Mouse (Mus musculus): ENCODE measurements around the gene Gm36176. TPM values are rescaled to one million over a fixed set of nuclear protein-coding genes. Genes with fewer than 3 reads are reported as not detected.

The Gm36176 gene
- not detected in 2 replicates for polyA plus RNA-seq (2021; fragmentation: Nextera tagmentation)
- long read RNA-seq, experiment 1, result 0 reads
- long read RNA-seq, experiment 2, result 0 reads

DNA sequence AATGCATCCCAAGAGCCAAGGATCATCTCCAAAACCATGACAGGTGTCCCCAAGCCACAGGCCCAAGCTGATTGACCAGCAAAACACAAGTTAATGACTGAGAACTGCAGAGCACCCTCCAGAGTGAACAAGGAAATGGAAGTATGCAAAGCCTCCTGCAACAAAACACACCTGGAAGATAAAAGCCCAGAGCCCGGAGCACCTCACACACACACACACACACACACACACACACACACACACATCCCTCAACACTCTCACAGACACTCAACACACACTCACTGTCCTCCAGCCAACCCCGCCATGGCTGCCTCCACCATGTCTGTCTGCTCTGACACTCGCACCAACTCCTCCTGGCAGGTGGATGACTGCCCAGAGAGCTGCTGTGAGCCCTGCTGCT, at the start of gene Gm36176:
TSS of gene Gm36176 (plus strand) at position 301 of the 400 bp plus-strand sequence.

DNA sequence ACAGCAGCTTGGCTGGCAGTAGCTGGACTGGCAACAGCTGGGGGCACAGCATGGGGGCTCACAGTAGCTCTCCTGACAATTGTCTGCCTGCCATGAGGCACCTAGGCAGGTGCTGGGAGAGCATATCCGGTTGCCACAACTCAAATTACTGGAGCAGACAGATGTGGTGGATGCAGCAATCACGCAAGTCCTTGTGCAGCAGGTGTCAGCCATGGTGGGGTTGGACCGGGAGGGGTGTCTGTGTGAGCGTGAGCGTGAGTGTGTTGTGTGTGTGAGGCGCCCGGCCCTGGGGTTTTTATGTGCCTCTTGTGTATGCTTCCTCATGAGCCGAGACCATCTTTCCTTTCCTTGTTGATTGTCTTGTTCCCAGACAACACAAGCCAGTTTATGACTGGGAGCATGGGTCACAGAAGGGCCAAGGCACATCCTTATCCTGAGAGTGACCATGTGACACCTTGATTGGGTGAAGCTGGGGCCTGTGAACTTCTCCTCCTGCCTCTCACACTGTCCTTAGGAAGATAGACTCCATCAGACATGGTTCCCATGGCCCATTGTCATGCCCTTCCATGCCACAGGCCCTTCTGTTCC, 47.6 kb upstream of the Gm36176 start, which contains the start of gene Gm19668:
TSS of gene Gm19668 (minus strand) at position 213 of the 588 bp plus-strand sequence.

GRCm38 (mm10) chr10:77811743-77812142, 34.9 kb upstream of the Gm36176 start, which contains the start of gene Gm9507:
Gene Gm9507, minus strand, starts transcription at chr10:77811843.

DNA sequence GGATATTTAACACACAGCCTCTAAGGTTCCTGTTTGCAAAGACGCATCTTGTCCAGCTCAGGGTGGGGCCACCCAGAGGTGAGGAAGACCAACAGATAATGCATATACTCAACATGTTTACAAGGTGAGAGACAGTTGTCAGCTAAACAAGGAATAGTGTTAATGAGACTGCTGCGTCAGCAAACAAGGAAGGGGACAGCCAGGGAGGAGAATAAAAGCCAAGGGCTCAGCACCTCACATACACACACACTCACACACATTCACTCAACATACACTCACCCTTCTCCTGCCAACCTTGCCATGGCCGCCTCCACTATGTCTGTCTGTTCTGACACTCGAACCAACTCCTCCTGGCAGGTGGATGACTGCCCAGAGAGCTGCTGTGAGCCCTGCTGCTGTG, 32.2 kb upstream of the Gm36176 start, which contains the start of gene Gm2696:
TSS of gene Gm2696 (plus strand) at position 301 of the 400 bp plus-strand sequence.

GRCm38 (mm10) chr10:77826951-77827350, 19.7 kb upstream of the Gm36176 start, which contains the start of gene Krtap10-4:
Gene Krtap10-4, minus strand, starts transcription at chr10:77827095.

GRCm38 (mm10) chr10:77835647-77836046, 11.0 kb upstream of the Gm36176 start, which contains the start of gene Krtap10-10:
Gene Krtap10-10, plus strand, starts transcription at chr10:77835947.

GRCm38 (mm10) chr10:77852559-77852958, 6.0 kb downstream of the Gm36176 start, which contains the start of gene Gm10318:
Gene Gm10318, plus strand, starts transcription at chr10:77852859.

GRCm38 (mm10) chr10:77861675-77862074, 15.1 kb downstream of the Gm36176 start, which contains the start of gene Gm3285:
Gene Gm3285, plus strand, starts transcription at chr10:77861975.

Other genes with a start within 250 kb of the Gm36176 start
- 138 and 169 TPM in 2 replicates for gene Sumo3, start 240.7 kb upstream of the Gm36176 start, polyA plus RNA-seq (2021; fragmentation: Nextera tagmentation)
- gene Gm49325, start 240.6 kb upstream of the Gm36176 start, polyA plus RNA-seq (2021; fragmentation: Nextera tagmentation), result 2.2 and 4.3 TPM in 2 replicates
- gene Ube2g2, start 224.5 kb upstream of the Gm36176 start, polyA plus RNA-seq (2021; fragmentation: Nextera tagmentation), result 64.6 and 69.3 TPM in 2 replicates
- gene Tspear, start 160.2 kb upstream of the Gm36176 start, polyA plus RNA-seq (2021; fragmentation: Nextera tagmentation), result 0.09 and 0.26 TPM in 2 replicates
- not detected in 2 replicates for gene Gm19402, start 156.0 kb upstream of the Gm36176 start, polyA plus RNA-seq (2021; fragmentation: Nextera tagmentation)
- not detected in 2 replicates for gene Gm9508, start 149.6 kb upstream of the Gm36176 start, polyA plus RNA-seq (2021; fragmentation: Nextera tagmentation)
- not detected in 2 replicates for gene Gm10272, start 140.2 kb upstream of the Gm36176 start, polyA plus RNA-seq (2021; fragmentation: Nextera tagmentation)
- gene Gm10024, start 135.3 kb upstream of the Gm36176 start, polyA plus RNA-seq (2021; fragmentation: Nextera tagmentation), result not detected in 2 replicates
- not detected in 2 replicates for gene Gm10142, start 131.0 kb upstream of the Gm36176 start, polyA plus RNA-seq (2021; fragmentation: Nextera tagmentation)
- gene Krtap12-1, start 126.2 kb upstream of the Gm36176 start, polyA plus RNA-seq (2021; fragmentation: Nextera tagmentation), result not detected in 2 replicates
- not detected in 2 replicates for gene Gm10100, start 120.3 kb upstream of the Gm36176 start, polyA plus RNA-seq (2021; fragmentation: Nextera tagmentation)
- not detected in 2 replicates for gene Gm18596, start 104.2 kb upstream of the Gm36176 start, polyA plus RNA-seq (2021; fragmentation: Nextera tagmentation)
- not detected in 2 replicates for gene Gm9736, start 95.4 kb upstream of the Gm36176 start, polyA plus RNA-seq (2021; fragmentation: Nextera tagmentation)
- not detected in 2 replicates for gene Gm3233, start 87.1 kb upstream of the Gm36176 start, polyA plus RNA-seq (2021; fragmentation: Nextera tagmentation)
- gene Gm3238, start 75.5 kb upstream of the Gm36176 start, polyA plus RNA-seq (2021; fragmentation: Nextera tagmentation), result not detected in 2 replicates
- not detected in 2 replicates for gene Gm7138, start 69.9 kb upstream of the Gm36176 start, polyA plus RNA-seq (2021; fragmentation: Nextera tagmentation)
- not detected in 2 replicates for gene Gm3250, start 64.3 kb upstream of the Gm36176 start, polyA plus RNA-seq (2021; fragmentation: Nextera tagmentation)
- not detected in 2 replicates for gene Gm7137, start 58.6 kb upstream of the Gm36176 start, polyA plus RNA-seq (2021; fragmentation: Nextera tagmentation)
- not detected in 2 replicates for gene Gm9639, start 51.7 kb upstream of the Gm36176 start, polyA plus RNA-seq (2021; fragmentation: Nextera tagmentation)
- not detected in 2 replicates for gene Gm19668, start 47.7 kb upstream of the Gm36176 start, polyA plus RNA-seq (2021; fragmentation: Nextera tagmentation)
- not detected in 2 replicates for gene Gm9507, start 35.0 kb upstream of the Gm36176 start, polyA plus RNA-seq (2021; fragmentation: Nextera tagmentation)
- not detected in 2 replicates for gene Gm2696, start 32.1 kb upstream of the Gm36176 start, polyA plus RNA-seq (2021; fragmentation: Nextera tagmentation)
- not detected in 2 replicates for gene Krtap10-4, start 19.7 kb upstream of the Gm36176 start, polyA plus RNA-seq (2021; fragmentation: Nextera tagmentation)
- gene Krtap10-10, start 10.9 kb upstream of the Gm36176 start, polyA plus RNA-seq (2021; fragmentation: Nextera tagmentation), result not detected in 2 replicates
- gene Gm10318, start 6.1 kb downstream of the Gm36176 start, polyA plus RNA-seq (2021; fragmentation: Nextera tagmentation), result not detected in 2 replicates
- gene Gm3285, start 15.2 kb downstream of the Gm36176 start, polyA plus RNA-seq (2021; fragmentation: Nextera tagmentation), result not detected in 2 replicates
- 2.7 and 2.9 TPM in 2 replicates for gene Lrrc3, start 55.7 kb downstream of the Gm36176 start, polyA plus RNA-seq (2021; fragmentation: Nextera tagmentation)
- 5.7 and 6.1 TPM in 2 replicates for gene Trpm2, start 123.8 kb downstream of the Gm36176 start, polyA plus RNA-seq (2021; fragmentation: Nextera tagmentation)
- gene 1810043G02Rik, start 131.7 kb downstream of the Gm36176 start, polyA plus RNA-seq (2021; fragmentation: Nextera tagmentation), result 52.6 and 57.3 TPM in 2 replicates
- 99.5 and 116 TPM in 2 replicates for gene Pfkl, start 163.3 kb downstream of the Gm36176 start, polyA plus RNA-seq (2021; fragmentation: Nextera tagmentation)
- 0.82 and 1.2 TPM in 2 replicates for gene Dnmt3l, start 195.1 kb downstream of the Gm36176 start, polyA plus RNA-seq (2021; fragmentation: Nextera tagmentation)
- not detected in 2 replicates for gene Aire, start 196.8 kb downstream of the Gm36176 start, polyA plus RNA-seq (2021; fragmentation: Nextera tagmentation)
- gene Icosl, start 222.5 kb downstream of the Gm36176 start, polyA plus RNA-seq (2021; fragmentation: Nextera tagmentation), result 1.9 and 2.5 TPM in 2 replicates